Mouse (Mus musculus): Measurements from ENCODE around the gene Pde6c. TPM values are rescaled to one million over a fixed set of nuclear protein-coding genes. Genes with fewer than 3 reads are reported as not detected.

Gene Pde6c
- not detected in 2 replicates for total RNA-seq (2015; ENCODE audit: low replicate concordance)
- not detected in 2 replicates for total RNA-seq (2017; ENCODE audit: low replicate concordance)

DNA sequence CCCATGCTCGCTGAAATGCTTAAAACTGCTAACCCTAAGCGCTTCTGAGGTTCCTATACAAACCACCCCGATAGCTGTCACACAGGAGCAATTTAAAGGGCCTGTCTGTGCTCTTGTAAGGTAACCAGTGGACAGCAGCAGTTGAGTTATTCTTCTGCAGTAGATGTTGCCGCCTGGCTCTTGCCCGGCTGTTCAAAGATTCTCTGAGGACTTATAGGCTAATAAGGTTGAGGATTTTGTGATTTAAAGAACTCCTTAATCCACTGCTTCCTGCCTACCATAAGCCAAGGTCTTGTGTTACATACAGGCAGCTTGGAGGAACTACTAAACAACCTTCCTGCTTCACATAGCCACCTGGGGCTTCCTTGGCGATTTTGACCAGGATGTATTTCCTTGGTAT is at the start of gene Pde6c:
Pde6c (plus strand) TSS at position 301 of the 400 bp plus-strand sequence.
- no peak for ATAC-seq (replicated peaks; ENCODE audit: low FRiP score, poor library complexity, severe bottlenecking)

DNA sequence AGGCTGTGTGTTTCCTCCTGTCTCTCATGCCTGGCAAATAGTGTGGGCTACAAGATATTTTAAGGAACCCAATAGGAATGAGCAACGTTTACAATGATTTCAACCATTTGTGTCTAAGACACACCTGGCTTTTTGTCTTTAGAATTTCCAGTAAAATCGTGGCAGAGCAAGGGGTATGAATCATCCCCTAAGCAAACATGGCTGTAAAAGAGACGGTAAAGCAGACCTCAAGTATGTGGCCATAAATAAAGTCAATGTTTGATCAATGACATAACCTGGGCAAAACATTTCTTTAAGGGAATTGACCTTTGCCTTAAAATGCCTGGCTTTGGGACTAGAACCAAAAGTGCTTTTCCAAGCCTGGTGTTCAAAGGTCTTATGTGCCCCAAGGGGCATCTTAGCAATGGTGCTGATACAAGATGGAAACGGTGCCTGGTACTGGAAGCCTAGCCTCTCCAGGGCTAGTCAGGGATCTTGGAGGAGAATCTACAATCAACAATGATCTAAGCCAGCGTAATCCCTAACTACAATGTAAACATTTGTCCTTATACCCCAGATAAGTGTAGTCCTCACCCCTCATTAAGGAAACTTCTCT is 49.6 kb upstream of the Pde6c start:
- no peak for ATAC-seq (replicated peaks; ENCODE audit: low FRiP score, poor library complexity, severe bottlenecking)

DNA sequence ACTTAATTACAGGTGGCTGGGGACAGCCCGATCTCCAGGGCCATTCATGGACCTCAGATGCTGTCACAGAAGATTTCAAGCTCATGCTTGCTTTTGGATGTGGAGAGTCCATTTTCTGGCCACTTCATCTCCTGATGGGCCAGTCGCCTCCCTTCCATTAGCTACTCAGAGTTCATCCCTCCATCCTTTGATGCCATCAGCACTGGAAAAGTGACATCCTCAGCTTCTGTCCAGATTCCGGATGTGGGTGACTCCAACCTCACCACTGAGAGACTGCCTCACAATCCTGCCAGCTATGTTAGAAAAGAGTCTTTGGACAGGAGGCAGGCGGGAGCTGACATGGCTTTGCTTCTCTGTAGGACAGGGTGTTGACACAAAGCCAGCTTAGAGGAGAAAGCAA is 46.7 kb upstream of the Pde6c start:
- no peak for ATAC-seq (replicated peaks; ENCODE audit: low FRiP score, poor library complexity, severe bottlenecking)

DNA sequence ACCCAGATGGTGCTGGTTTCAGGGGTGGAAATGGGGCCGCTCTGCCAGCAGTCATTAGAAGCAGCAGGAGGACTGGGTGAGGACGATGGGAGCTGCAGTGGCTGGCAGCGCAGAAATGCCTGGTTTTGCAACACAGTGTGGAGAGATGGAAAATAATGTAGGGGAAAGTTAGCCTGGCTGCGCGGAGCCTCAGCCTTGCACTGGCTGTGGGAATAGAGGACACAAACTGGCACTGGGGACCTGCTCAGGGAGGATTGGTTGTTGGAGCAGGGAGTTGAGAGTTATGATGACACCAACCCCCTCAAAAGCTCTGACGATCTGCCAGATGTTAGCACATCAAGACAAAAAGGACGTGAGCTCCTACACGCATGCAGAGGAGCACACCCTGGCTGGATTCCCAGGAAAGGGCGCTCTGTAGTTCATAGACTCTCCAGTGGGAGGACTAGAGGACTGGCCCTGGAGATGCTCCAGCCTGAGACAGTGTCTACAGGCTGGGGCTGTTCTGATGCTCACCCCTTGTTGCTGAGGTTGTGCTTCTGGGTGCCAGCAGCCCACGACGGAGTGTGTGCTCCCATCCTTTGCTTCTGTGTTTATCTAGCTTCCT is 45.5 kb upstream of the Pde6c start:
- ATAC-seq (replicated peaks; ENCODE audit: low FRiP score, poor library complexity, severe bottlenecking): no peak

DNA sequence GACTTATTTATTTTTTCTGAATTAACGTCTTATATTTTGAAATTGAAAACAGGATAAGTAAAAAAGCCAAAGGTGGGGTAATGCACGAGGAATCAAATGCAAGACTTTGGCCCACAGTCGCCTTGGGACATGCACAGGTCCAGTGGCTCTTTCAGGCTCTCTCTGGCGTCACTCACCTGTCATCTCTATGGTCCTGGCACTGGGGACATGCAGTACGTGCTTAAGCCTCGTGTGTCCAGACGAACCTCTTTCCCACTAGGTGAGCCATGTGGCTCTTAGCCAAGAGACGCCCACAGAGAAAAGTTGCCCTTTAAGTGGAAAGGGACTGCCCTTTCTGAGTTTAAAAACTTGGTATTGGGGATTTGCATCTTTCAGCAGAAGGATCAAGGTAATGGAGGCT is 43.2 kb upstream of the Pde6c start:
- no peak for ATAC-seq (replicated peaks; ENCODE audit: low FRiP score, poor library complexity, severe bottlenecking)

DNA sequence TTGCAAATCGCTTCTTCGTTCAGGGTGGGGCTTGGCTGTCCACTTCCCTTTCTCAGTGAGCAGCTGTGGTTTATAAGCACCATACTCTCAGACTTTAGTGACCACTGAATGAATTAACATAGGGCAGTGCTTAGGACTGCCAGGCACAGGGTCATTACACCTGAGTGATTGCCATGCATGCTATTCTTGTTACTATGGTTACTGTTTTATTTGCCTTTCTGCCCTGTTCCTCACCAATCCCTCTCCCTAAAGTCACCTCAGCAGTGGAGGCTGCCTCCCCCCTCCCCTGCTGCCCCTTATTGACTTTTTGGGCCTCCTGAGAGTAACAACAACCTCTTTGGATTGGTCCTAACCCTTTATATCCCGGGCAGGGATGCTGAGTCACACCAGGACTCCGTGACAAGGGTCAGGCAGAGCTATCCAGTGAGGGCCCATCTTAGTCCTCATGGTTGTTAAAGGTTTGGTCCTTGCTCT is 41.0 kb upstream of the Pde6c start:
- no peak for ATAC-seq (replicated peaks; ENCODE audit: low FRiP score, poor library complexity, severe bottlenecking)

DNA sequence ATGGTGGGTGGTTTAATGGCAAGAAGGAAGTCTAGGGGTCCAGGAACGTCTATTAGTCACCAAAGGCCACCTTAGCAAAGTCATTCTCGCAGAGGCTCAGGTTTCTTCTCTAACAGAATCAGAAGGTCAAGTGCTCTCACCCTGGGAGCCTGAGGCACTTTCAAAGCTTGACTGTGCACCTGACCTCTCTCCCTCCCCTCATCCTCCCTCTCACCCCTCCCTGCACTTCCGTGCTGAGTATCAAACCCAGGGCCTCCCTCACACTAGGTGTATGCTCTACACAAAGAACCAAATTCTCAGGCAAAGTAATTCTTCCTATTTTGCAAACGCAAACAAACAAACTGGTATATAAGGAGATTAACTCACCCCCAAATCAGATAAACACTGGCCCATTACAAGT is 36.4 kb upstream of the Pde6c start:
- no peak for ATAC-seq (replicated peaks; ENCODE audit: low FRiP score, poor library complexity, severe bottlenecking)

DNA sequence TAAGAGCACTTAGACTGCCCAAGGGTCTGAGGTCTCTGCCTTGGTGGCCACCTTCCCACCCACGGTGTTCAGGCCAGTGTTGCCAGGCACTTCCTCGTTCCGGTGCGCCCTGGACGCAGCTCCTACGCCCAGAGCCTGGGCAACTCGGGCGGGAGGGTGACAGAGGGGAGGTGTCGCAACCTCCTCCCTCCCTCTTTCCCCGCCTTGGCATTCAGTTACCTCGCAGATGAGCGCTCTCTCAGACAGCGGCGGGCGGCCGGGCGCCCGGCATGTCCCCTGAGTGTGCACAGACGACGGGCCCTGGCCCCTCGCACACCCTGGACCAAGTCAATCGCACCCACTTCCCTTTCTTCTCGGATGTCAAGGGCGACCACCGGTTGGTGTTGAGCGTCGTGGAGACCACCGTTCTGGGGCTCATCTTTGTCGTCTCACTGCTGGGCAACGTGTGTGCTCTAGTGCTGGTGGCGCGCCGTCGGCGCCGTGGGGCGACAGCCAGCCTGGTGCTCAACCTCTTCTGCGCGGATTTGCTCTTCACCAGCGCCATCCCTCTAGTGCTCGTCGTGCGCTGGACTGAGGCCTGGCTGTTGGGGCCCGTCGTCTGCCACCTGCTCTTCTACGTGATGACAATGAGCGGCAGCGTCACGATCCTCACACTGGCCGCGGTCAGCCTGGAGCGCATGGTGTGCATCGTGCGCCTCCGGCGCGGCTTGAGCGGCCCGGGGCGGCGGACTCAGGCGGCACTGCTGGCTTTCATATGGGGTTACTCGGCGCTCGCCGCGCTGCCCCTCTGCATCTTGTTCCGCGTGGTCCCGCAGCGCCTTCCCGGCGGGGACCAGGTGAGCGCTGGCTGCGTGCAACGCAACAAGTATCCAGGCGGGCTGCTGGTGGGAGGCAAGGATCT is 35.5 kb upstream of the Pde6c start, which contains the start of gene Ffar4:
Ffar4 (plus strand) TSS at position 214 of the 901 bp plus-strand sequence.
- ATAC-seq (replicated peaks; ENCODE audit: low FRiP score, poor library complexity, severe bottlenecking): no peak

DNA sequence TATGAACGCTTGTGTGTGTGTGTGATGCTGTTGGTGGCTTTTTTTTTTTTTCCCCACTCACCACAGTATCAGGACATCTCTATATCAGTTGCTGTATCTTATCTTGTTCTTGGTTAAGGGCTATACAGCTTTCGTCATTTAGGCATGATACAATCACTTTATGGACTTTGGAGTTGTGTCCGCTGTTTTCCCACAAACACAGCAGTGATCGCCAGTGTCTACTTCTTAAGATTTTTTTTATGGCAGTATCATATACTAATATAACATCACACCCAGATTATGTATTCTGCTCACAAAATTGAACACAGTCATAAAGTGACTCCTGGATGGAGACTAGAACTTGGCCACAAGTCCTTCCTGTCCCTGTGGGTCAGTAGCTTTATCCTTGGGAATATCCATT is 24.7 kb upstream of the Pde6c start:
- no peak for ATAC-seq (replicated peaks; ENCODE audit: low FRiP score, poor library complexity, severe bottlenecking)

DNA sequence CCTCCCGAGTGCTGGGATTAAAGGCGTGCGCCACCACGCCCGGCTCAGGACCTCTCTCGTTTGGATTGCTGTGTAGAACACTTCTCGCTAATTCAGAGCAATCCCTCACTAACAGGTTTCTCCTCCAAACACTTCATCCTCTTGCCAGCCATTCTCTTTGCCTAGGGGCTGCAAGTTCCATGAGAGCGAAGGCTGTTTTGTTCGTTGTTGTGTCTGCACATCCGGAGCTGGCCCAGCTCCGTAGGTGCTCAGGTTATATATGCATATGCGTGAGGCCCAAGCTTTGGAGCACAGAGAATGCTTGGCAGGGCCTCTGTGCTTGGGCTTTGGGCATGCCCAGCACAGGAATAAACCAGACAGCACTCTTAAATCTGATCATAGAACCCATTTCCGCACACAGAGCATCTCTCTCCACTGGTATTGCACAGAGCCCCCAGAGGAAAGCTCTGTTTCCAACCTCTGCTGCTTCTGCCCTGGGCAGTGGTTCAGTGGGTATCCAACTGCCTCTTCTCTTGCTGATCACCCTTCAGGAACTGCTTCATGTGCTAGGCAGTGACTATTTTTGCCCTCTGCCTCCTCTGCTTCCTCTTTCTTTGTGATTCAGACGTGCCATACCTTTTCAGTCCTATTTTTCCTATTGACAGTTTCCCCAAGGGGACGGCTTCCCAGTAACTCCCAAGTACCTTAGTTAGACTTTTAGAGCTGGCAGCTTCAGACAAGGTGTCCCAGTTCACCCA is 22.9 kb upstream of the Pde6c start:
- ATAC-seq (replicated peaks; ENCODE audit: low FRiP score, poor library complexity, severe bottlenecking): no peak

DNA sequence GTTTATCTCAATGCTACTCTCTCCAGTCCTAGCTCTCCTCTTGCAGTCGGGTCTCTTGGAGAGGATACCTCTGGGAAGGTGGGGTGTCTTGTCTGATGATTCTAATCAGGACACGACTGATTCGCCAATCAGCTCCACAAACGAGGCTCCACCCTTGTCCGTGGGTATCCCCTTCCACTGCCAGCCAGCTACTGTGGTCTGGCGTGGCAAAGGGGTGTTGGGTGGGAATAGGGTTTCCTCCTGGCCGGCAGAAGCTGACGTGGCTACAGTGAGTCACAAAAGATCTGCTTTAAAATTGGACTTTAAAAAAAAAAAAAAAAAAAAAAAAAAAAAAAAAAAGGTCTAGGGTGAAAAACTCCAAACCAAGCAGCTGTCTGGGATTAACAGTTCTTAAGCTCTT is 21.5 kb upstream of the Pde6c start:
- ATAC-seq (replicated peaks; ENCODE audit: low FRiP score, poor library complexity, severe bottlenecking): no peak

DNA sequence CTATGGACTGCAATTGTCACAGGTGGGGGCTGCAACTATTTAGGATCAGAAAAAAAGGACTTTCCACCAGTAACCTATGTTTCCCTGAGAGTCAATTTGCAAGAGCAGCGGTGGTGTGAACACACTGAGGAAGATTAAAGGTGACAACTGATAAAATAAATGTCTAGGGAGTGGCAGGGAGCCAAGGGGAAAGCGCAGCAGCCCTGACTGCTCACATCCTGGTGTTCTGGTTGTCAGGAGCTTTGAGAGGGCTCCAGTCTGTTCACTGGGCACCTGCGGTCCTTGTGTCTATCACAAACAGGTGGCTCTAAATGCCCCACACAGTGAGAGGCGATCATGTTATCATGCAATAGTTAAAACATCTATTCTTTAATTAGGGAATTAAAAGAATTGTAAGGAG is 20.0 kb upstream of the Pde6c start:
- no peak for ATAC-seq (replicated peaks; ENCODE audit: low FRiP score, poor library complexity, severe bottlenecking)

DNA sequence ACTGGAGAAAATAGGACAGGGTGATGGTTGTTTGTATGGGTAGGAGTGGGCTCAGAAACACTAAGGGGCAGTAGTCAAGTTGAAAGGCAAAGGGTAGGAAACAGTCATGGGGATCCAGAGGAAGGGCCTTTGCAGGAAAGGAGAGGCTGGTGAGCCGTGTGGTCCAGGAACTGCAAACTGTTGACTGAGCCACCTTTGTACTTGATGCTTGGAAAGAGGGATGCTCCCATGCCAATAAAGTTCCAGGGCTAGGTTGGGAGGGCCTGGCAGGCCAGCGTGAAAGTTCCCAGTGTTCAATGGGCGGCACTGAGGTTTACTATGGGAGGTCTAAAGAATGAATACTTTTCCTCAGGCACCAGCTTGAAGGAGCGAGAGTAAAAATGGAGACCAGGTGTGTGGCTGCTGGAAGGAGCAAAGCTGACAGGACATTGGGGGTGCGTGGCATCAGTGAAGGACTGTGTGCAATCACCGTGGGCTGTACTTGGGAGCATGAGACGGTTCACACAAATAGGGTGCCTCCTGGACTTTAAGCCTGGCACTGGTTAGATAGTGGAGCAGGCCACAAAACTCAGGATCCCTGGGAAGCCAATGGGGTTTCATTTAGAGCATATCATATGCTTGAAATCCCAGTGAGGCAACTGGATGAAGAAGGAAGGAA is 17.6 kb upstream of the Pde6c start:
- no peak for ATAC-seq (replicated peaks; ENCODE audit: low FRiP score, poor library complexity, severe bottlenecking)

DNA sequence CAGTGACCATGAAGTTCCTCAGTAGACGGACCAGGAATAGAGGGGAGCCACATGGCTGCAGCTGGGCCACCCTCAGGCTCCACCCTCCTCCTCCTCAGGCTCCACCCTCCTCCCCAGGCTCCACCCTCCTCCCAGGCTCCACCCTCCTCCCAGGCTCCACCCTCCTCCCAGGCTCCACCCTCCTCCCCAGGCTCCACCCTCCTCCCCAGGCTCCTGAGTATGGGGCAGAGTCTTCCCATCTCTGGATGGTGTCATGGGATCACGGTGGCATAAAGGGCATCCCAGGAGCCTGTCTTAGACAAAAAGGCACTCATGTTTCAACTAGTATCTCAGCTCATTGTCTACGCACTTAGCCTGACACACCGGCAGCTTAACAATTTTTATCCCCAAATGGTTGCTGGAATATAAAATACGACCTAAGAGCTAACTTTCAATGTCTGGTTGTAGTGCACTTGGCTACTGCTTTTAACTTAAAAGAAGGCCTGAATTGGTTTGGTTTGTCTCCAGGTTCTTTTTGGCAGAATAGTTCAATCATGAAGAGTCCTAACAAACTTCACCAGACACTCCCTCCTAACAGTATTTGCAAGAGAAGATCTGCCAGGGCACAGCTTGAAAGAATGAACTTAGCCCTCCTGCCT is 12.3 kb upstream of the Pde6c start:
- ATAC-seq (replicated peaks; ENCODE audit: low FRiP score, poor library complexity, severe bottlenecking): no peak

DNA sequence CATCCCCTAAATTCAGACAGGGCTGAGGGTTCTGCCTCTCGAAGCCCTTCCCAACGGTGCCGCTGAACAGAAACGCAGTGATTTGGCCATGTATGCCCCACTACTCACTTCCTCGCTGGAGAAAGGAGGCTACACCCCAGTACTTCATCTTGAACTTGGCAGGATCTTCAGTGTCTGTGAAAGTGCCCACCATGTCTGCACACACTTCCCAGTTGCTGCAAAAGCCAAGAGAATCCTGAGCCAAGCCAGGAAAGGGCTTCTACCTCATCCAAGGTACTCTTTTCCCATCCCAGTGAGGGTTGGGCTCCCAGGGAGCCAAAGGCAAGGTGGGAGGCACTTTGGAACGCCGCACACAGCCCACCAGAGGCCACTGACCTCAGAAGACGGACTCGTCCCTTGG is 8.7 kb upstream of the Pde6c start:
- no peak for ATAC-seq (replicated peaks; ENCODE audit: low FRiP score, poor library complexity, severe bottlenecking)

DNA sequence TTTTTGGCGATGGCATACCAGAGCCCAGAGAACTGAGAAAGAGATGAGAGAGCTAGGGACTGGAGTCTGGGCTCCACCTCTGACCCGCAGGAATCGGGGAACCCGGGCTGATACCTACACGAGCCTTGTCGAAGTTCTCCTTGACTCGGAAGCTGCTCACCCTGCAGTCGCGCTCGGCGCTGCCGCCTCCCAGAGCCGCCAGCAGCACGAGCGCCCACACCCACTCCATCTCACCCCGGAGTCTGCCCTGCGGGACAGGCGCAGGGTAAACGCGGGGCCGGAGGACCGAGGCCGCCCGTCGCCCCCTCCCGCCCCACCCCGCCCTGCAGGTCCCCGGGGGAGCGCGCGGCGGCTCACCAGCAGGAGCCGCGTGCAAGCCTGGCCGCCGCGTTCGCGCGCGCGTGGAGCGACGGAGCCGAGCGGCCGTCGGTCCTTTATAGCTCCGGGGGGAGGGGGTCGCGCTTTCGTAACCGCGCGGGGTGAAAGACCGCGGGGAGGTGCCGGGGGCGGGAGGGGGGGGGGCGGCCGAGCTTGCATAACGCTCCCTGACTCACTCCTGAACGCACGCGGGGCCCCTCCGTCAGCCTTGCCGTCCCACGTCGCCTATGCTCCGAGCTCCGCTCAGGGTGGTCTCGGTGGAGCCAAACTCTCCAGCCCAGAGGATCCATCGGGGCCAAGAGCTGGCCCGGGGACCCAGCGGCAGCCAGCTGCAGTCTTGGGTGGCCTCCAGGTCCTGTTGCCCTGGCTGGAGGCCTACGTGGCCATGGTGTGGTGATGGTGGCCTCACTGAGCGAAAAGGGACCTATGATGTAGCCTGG is 8.0 kb upstream of the Pde6c start:
- no peak for ATAC-seq (replicated peaks; ENCODE audit: low FRiP score, poor library complexity, severe bottlenecking)

DNA sequence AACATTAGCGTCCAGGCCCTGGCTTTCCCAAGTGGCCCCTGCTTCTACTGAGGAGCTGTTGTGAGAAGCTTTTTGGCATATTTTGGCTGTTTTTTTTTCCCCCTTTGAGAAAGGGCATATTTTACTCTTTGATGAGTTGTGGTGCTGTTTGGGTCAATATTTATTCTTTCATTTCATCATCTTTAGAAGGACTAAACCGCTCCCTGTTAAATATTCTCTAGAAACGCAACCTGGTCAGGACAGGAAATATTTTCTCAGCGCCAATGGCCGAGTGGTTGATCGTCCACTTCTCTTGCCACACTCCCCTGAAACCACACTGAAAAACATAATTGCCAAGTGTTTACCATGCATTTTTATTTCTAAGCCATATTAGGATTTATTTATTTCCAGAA is 7.4 kb upstream of the Pde6c start, which contains the start of gene Rbp4:
Rbp4 (minus strand) TSS at position 63 of the 392 bp plus-strand sequence.
- no peak for ATAC-seq (replicated peaks; ENCODE audit: low FRiP score, poor library complexity, severe bottlenecking)

DNA sequence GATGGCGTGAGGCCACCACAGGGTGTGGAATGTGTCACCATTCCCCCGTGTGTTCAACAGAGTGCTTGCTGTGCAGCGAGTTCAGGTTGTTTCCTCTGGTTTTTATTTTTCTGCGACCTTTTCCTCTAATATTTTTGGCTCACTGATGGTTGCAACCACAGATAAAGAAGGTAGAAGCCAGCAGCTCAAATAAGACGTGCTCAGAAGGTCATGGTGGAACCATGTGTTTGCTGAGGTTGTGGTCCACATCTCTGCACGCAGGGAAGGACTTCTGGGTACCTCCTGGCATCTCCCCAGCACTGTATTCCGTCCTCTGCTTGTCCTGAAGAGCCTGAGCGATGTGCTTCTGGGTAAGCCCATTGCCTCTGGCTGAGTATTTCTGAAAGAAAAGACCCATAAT is 5.9 kb upstream of the Pde6c start:
- no peak for ATAC-seq (replicated peaks; ENCODE audit: low FRiP score, poor library complexity, severe bottlenecking)

All from erythroid progenitor cell, adult 5-6 weeks (primary cell).